Mouse (Mus musculus) forebrain, embryonic 16.5 days (tissue): ENCODE data around the gene Trp53i11. TPM values are rescaled to one million over a fixed set of nuclear protein-coding genes. Genes with fewer than 3 reads are reported as not detected.

Source experiments
- ATAC-seq: fragments of 200-750 bp; cut with Nextera tagmentation; 2 replicates; pipeline ENCODE4 v1.8.0; 2017; ENCODE audit warnings: mild to moderate bottlenecking, moderate library complexity
- H3K27ac ChIP-seq: fragments of 300-500 bp; sonication (generic); 2 replicates; pipeline ENCODE4 v1.5.1; 2014; ENCODE audit warnings: low read length, control low read depth
- H3K27me3 ChIP-seq: fragments of 300-500 bp; sonication (generic); replicated peaks from 2 replicates; pipeline ENCODE4 v1.6.1; 2014; ENCODE audit warnings: low read length; ENCODE audit not compliant: control insufficient read depth, insufficient read depth
- H3K36me3 ChIP-seq: fragments of 300-500 bp; sonication (generic); 2 replicates; pipeline ENCODE4 v1.6.1; 2014; ENCODE audit not compliant: control insufficient read depth, insufficient read depth
- H3K4me1 ChIP-seq: fragments of 300-500 bp; sonication (generic); replicated peaks from 2 replicates; pipeline ENCODE4 v1.6.1; 2014; ENCODE audit warnings: low read length; ENCODE audit not compliant: control insufficient read depth, insufficient read depth
- H3K4me2 ChIP-seq: fragments of 300-500 bp; sonication (generic); 2 replicates; pipeline ENCODE4 v1.6.1; 2014; ENCODE audit warnings: mild to moderate bottlenecking, low read length, control low read depth
- H3K4me3 ChIP-seq: fragments of 300-500 bp; sonication (generic); replicated peaks from 2 replicates; pipeline ENCODE4 v1.5.1; 2014; ENCODE audit warnings: mild to moderate bottlenecking, low read length, control low read depth
- H3K9ac ChIP-seq: fragments of 300-500 bp; sonication (generic); replicated peaks from 2 replicates; pipeline ENCODE4 v1.6.1; 2014; ENCODE audit warnings: low read depth, low read length, control low read depth
- H3K9me3 ChIP-seq: fragments of 300-500 bp; sonication (generic); 2 replicates; pipeline ENCODE4 v1.6.1; 2016; ENCODE audit warnings: low read length; ENCODE audit not compliant: control insufficient read depth
- WGBS: fragments of 180-500 bp; shearing (Covaris S2); extraction: QIAGEN DNeasy Blood & Tissue Kit; methylation state at CpG from one replicate; pipeline ENCODE4 v1.1.7; 2014; 5-methylcytosine and 5-hydroxymethylcytosine counted together
- polyA plus RNA-seq: library from polyadenylated mRNA; unstranded; fragments of >200 nt; fragmentation: Nextera tagmentation; extraction: Ambion mirVana; gene quantifications from 2 replicates; pipeline ENCODE4 v1.2.1, GENCODE M21; 2015

The Trp53i11 gene
- polyA plus RNA-seq, 1 experiment from 2014 or later: 110 TPM

- WGBS: 96% methylated on average over 3 of the region's 3 CpGs
- no peak for ATAC-seq
Observed at GRCm38 (mm10) chr2:93219576-93219975, 32.2 kb downstream of the Trp53i11 start.

GRCm38 (mm10) chr2:93220447-93220846 lies 33.1 kb downstream of the Trp53i11 start:
- H3K27me3 ChIP-seq: no peaks in the 10 kb centered on the region
- H3K4me2 ChIP-seq: no peak overlapping the region
- peaks cover 4% of the 10 kb centered on the region; the same call in 1 of the 2 replicates for H3K4me1 ChIP-seq
- H3K4me3 ChIP-seq: no peak overlapping the region
- H3K9me3 ChIP-seq: no peaks in the 10 kb centered on the region
- H3K36me3 ChIP-seq: no peaks in the 10 kb centered on the region
- no peak overlapping the region for H3K9ac ChIP-seq
- no peak overlapping the region for H3K27ac ChIP-seq
- no peak for ATAC-seq
- 52% methylated on average over 5 of the region's 5 CpGs for WGBS

More at GRCm38 (mm10) chr2:93219576-93219975, 32.2 kb downstream of the Trp53i11 start:
- H3K4me3 ChIP-seq: no peak overlapping the region
- H3K4me1 ChIP-seq: peaks cover 4% of the 10 kb centered on the region; the same call in 1 of the 2 replicates
- H3K9ac ChIP-seq: no peak overlapping the region
- H3K9me3 ChIP-seq: no peaks in the 10 kb centered on the region
- no peak overlapping the region for H3K27ac ChIP-seq
- H3K27me3 ChIP-seq: no peaks in the 10 kb centered on the region
- H3K36me3 ChIP-seq: no peaks in the 10 kb centered on the region
- no peak overlapping the region for H3K4me2 ChIP-seq

GRCm38 (mm10) chr2:93223463-93223862 lies 36.1 kb downstream of the Trp53i11 start:
- H3K4me1 ChIP-seq: peaks cover 21% of the 10 kb centered on the region
- H3K27ac ChIP-seq: no peak overlapping the region
- 67% methylated on average over 6 of the region's 6 CpGs for WGBS
- H3K27me3 ChIP-seq: no peaks in the 10 kb centered on the region
- no peaks in the 10 kb centered on the region for H3K9me3 ChIP-seq
- no peak overlapping the region for H3K4me3 ChIP-seq
- no peak overlapping the region for H3K4me2 ChIP-seq
- no peak for ATAC-seq
- H3K36me3 ChIP-seq: no peaks in the 10 kb centered on the region
- H3K9ac ChIP-seq: no peak overlapping the region

- Histone ChIP-seq H3K4me3 (no peak overlapping the region), H3K36me3 (no peaks in the 10 kb centered on the region), H3K27me3 (no peaks in the 10 kb centered on the region), H3K27ac (peak overlapping the region; percentile 65), H3K4me2 (peak overlapping the region; percentile 32), H3K4me1 (peaks cover 28% of the 10 kb centered on the region), H3K9me3 (no peaks in the 10 kb centered on the region), H3K9ac (0 out of 2 replicates have a peak overlapping the region, but pooled peaks have one; percentile 2)
- 10% methylated on average over 16 of the region's 20 CpGs for WGBS
- peak; percentile 57 for ATAC-seq
Observed at GRCm38 (mm10) chr2:93226606-93227595, 39.6 kb downstream of the Trp53i11 start.

- H3K4me3 ChIP-seq: no peak overlapping the region
Observed at GRCm38 (mm10) chr2:93227713-93228479, 40.5 kb downstream of the Trp53i11 start.

GRCm38 (mm10) chr2:93228480-93228824 lies 41.1 kb downstream of the Trp53i11 start:
- Histone ChIP-seq H3K9me3 (no peaks in the 10 kb centered on the region), H3K9ac (peak overlapping the region; percentile 23; the same call in 1 of the 2 replicates), H3K4me2 (no peak overlapping the region), H3K36me3 (no peaks in the 10 kb centered on the region), H3K27ac (peak overlapping the region; percentile 90), H3K4me1 (peaks cover 28% of the 10 kb centered on the region), H3K4me3 (no peak overlapping the region), H3K27me3 (no peaks in the 10 kb centered on the region)
- peak; percentile 43 for ATAC-seq
- WGBS: 1% methylated on average over 5 of the region's 5 CpGs

More at GRCm38 (mm10) chr2:93227713-93228479, 40.5 kb downstream of the Trp53i11 start:
- Histone ChIP-seq H3K4me2 (peak overlapping the region; percentile 15), H3K9ac (peak overlapping the region; percentile 23; the same call in 1 of the 2 replicates), H3K36me3 (no peaks in the 10 kb centered on the region), H3K27me3 (no peaks in the 10 kb centered on the region), H3K9me3 (no peaks in the 10 kb centered on the region), H3K4me1 (peaks cover 28% of the 10 kb centered on the region), H3K27ac (peak overlapping the region; percentile 90)
- ATAC-seq: peak; percentile 88
- 11% methylated on average over 9 of the region's 9 CpGs for WGBS

- H3K4me3 ChIP-seq: no peak overlapping the region
- no peaks in the 10 kb centered on the region for H3K9me3 ChIP-seq
- no peak overlapping the region for H3K27ac ChIP-seq
- no peak overlapping the region for H3K4me2 ChIP-seq
- H3K9ac ChIP-seq: no peak overlapping the region
- no peak for ATAC-seq
- H3K36me3 ChIP-seq: no peaks in the 10 kb centered on the region
- H3K27me3 ChIP-seq: no peaks in the 10 kb centered on the region
- WGBS: 56% methylated on average over 1 of the region's 1 CpGs
- peaks cover 20% of the 10 kb centered on the region for H3K4me1 ChIP-seq
Observed at GRCm38 (mm10) chr2:93232141-93232540, 44.8 kb downstream of the Trp53i11 start.

GRCm38 (mm10) chr2:93237055-93237454 lies 49.7 kb downstream of the Trp53i11 start:
- Histone ChIP-seq H3K36me3 (no peaks in the 10 kb centered on the region), H3K9me3 (no peaks in the 10 kb centered on the region), H3K4me3 (no peak overlapping the region), H3K27ac (no peak overlapping the region), H3K27me3 (no peaks in the 10 kb centered on the region), H3K4me2 (no peak overlapping the region), H3K4me1 (no peaks in the 10 kb centered on the region), H3K9ac (no peak overlapping the region)
- 77% methylated on average over 1 of the region's 1 CpGs for WGBS
- ATAC-seq: no peak

- Histone ChIP-seq H3K9ac (no peak overlapping the region), H3K4me2 (no peak overlapping the region), H3K9me3 (no peaks in the 10 kb centered on the region), H3K27ac (no peak overlapping the region), H3K4me3 (no peak overlapping the region), H3K4me1 (no peaks in the 10 kb centered on the region), H3K27me3 (no peaks in the 10 kb centered on the region), H3K36me3 (no peaks in the 10 kb centered on the region)
- no peak for ATAC-seq
- 90% methylated on average over 6 of the region's 6 CpGs for WGBS
Observed at GRCm38 (mm10) chr2:93238864-93239263, 51.5 kb downstream of the Trp53i11 start.
